Mouse (Mus musculus): ENCODE measurements at regions not wholly inside any gene's neighbourhood (a gene's known extent, or its start where the extent isn't known, plus 50 kb on each side); places are given as distances from the start of the nearest gene placed in this dataset.

GRCm38 (mm10) chr19:59650611-59651329, 192.6 kb downstream of the Emx2 start:
- no peak overlapping the region for H3K27ac ChIP-seq
- peak in 1 of 2 experiments; percentile 20 for DNase-seq (ENCODE audit: extremely low spot score in 1 of 2, low spot score in 2 of 2)
- intact Hi-C loops (cut with DNase I), result no loop called here
- TF ChIP-seq CTCF (IDR thresholded peaks at IDR 0.05), result no peak
- H3K4me3 ChIP-seq, result no peak overlapping the region

GRCm38 (mm10) chr19:59653631-59654367, 195.6 kb downstream of the Emx2 start:
- no peak for TF ChIP-seq CTCF (IDR thresholded peaks at IDR 0.05)
- DNase-seq (ENCODE audit: extremely low spot score in 1 of 2, low spot score in 2 of 2), result no peak
- H3K4me3 ChIP-seq, result no peak overlapping the region
- H3K27ac ChIP-seq, result no peak overlapping the region
- intact Hi-C loops (cut with DNase I), result no loop called here

- TF ChIP-seq CTCF (IDR thresholded peaks at IDR 0.05), result no peak
- H3K27ac ChIP-seq, result no peak overlapping the region
- DNase-seq (ENCODE audit: extremely low spot score in 1 of 2, low spot score in 2 of 2), result no peak
- intact Hi-C loops (cut with DNase I), result no loop called here
- H3K4me3 ChIP-seq, result no peak overlapping the region
Measured at GRCm38 (mm10) chr19:59655321-59655720, 197.1 kb downstream of the Emx2 start.

- DNase-seq (ENCODE audit: extremely low spot score in 1 of 2, low spot score in 2 of 2), result no peak
Measured at GRCm38 (mm10) chr19:59669793-59670192, 211.6 kb downstream of the Emx2 start.

DNA sequence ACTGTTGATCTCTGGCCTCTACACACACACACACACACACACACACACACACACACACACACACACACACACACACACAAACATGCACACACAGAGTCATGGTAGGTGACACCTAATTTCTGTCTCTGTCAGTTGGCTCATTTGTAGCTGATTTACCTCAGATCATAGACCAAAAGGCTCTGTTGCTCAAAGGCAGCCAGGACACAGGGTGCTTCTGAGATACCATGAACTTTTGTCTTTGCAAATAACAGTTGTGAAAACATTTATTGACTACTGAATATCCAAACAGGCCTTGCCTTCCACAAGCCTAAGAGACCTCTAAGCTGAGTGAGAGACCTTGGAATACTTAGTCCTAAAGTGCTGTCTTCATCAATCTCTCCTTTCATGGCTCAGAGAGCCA, 215.4 kb downstream of the Emx2 start:
- no peak overlapping the region for H3K27ac ChIP-seq
- no peak for DNase-seq (ENCODE audit: extremely low spot score in 1 of 2, low spot score in 2 of 2)
- TF ChIP-seq CTCF (IDR thresholded peaks at IDR 0.05), result no peak
- intact Hi-C loops (cut with DNase I), result no loop called here
- H3K4me3 ChIP-seq, result no peak overlapping the region

More at GRCm38 (mm10) chr19:59669793-59670192, 211.6 kb downstream of the Emx2 start:
- Histone ChIP-seq H3K27ac (no peak overlapping the region), H3K4me3 (no peak overlapping the region)
- intact Hi-C loops (cut with DNase I), result no loop called here
- TF ChIP-seq CTCF (IDR thresholded peaks at IDR 0.05), result no peak

DNA sequence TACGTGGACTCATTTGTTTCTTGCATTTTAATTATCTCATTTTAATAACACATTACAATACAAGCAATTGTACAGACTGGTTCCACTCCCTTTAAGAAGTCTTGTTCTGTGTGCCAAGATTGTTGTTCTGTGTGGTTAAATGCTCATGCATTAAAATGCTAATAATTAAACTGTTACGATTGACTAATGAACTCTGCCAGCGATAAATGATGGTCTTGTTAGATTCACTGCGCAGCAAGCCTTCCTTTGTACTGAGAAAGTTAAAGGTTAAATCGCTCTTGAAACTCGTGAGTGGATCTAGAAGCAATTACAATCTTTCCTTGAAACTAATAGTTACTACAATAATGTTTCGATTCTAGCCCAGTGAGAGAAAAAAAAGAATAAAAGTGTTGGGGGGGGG, 221.0 kb downstream of the Emx2 start:
- intact Hi-C loops (cut with DNase I), result no loop called here
- no peak for TF ChIP-seq CTCF (IDR thresholded peaks at IDR 0.05)
- DNase-seq (ENCODE audit: extremely low spot score in 1 of 2, low spot score in 2 of 2), result no peak
- H3K27ac ChIP-seq, result no peak overlapping the region
- no peak overlapping the region for H3K4me3 ChIP-seq

DNA sequence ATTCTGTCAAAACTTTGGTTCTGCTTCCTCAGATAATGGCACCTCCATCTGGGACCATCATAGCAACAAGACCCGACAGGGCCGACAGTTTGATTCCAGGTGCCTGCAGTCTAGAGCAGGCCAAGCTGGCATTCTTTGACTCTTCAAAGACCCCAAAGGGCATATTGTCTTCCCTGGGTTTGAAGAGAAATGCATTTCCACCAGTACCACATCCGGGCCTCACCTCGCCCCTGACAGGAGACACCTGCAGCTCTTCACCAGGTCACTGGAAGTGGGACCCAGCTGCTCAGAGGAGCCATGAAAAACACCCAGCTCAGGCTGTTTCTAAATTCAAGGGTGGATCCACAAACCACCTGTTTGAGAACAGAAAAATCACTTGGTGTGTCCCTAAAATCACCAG, 222.2 kb downstream of the Emx2 start:
- TF ChIP-seq CTCF (IDR thresholded peaks at IDR 0.05), result no peak
- no peak overlapping the region for H3K4me3 ChIP-seq
- DNase-seq (ENCODE audit: extremely low spot score in 1 of 2, low spot score in 2 of 2), result no peak
- intact Hi-C loops (cut with DNase I), result no loop called here
- no peak overlapping the region for H3K27ac ChIP-seq

DNA sequence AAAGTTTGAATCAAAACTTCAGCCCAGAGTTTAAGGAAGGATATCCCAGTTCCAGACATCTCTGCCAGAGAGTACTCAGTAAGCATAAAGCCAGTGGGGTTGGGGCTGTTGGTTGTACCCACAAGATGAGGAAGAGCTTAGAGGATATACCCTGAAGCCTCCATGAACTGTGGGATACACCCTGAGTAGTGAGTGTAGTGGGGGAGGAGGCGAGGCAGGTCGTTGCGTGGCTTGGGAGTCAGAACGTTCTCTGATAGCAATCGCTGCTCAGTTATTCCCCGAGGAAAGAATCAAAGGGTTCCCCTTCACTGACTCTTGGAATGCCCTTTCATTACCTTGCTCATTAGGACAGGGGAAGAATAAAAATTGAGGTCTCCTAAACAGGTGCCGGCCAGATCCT, 226.1 kb downstream of the Emx2 start:
- TF ChIP-seq CTCF (IDR thresholded peaks at IDR 0.05), result no peak
- intact Hi-C loops (cut with DNase I), result no loop called here
- H3K4me3 ChIP-seq, result no peak overlapping the region
- H3K27ac ChIP-seq, result no peak overlapping the region
- DNase-seq (ENCODE audit: extremely low spot score in 1 of 2, low spot score in 2 of 2), result no peak

GRCm38 (mm10) chr19:59685826-59686717, 227.9 kb downstream of the Emx2 start:
- intact Hi-C loops (cut with DNase I), result no loop called here
- TF ChIP-seq CTCF (IDR thresholded peaks at IDR 0.05), result no peak
- H3K27ac ChIP-seq, result no peak overlapping the region
- H3K4me3 ChIP-seq, result no peak overlapping the region
- no peak for DNase-seq (ENCODE audit: extremely low spot score in 1 of 2, low spot score in 2 of 2)

GRCm38 (mm10) chr19:59687206-59687605, 229.0 kb downstream of the Emx2 start:
- no peak overlapping the region for H3K27ac ChIP-seq
- intact Hi-C loops (cut with DNase I), result no loop called here
- no peak for DNase-seq (ENCODE audit: extremely low spot score in 1 of 2, low spot score in 2 of 2)
- TF ChIP-seq CTCF (IDR thresholded peaks at IDR 0.05), result no peak
- H3K4me3 ChIP-seq, result no peak overlapping the region

DNA sequence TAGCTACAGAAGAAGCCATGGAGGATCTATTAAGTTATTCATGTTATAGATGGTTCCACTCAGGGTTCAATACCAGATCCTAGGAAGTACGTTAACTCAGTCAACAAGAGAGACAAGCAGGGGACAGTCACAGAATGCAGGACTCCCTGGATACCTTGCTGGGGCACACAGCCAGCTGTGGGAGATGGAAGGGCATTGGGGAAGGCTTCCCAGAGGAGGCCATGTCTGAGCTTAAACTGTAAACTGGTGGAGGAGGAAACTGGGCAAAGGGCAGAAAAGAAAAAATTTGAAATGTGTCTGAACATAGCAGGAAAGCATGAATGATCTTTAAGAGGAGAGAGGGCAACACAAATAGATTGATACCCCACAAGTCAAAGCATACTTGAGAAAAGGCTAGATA, 229.5 kb downstream of the Emx2 start:
- H3K4me3 ChIP-seq, result no peak overlapping the region
- DNase-seq (ENCODE audit: extremely low spot score in 1 of 2, low spot score in 2 of 2), result no peak
- intact Hi-C loops (cut with DNase I), result no loop called here
- no peak overlapping the region for H3K27ac ChIP-seq
- no peak for TF ChIP-seq CTCF (IDR thresholded peaks at IDR 0.05)

- Histone ChIP-seq H3K4me3 (no peak overlapping the region), H3K27ac (no peak overlapping the region)
- no peak for TF ChIP-seq CTCF (IDR thresholded peaks at IDR 0.05)
- intact Hi-C loops (cut with DNase I), result no loop called here
- DNase-seq (ENCODE audit: extremely low spot score in 1 of 2, low spot score in 2 of 2), result no peak
Measured at GRCm38 (mm10) chr19:59691541-59692096, 233.4 kb downstream of the Emx2 start.
